Mouse (Mus musculus): Measurements from ENCODE around the gene Oca2.

DNA sequence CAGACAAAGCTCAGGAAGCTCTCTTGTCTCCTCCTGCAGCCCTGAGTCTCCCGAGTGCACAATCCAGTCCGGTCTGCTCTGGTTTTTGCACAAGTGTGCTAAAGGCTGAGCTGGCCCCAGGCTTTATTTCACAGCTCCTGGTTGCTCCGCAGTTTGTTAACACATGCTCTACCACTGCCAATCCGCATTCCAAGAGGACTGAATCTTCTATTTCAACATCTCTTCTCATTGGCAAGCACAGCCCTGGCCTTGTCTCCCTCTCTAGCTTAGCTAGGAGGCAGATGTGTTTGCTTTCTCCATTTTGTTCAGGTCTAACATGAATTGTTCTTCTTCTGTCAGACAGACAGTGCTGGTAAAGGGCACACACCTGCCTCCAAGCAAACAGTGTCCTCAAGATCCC lies 309.7 kb downstream of the Oca2 start:
- TF ChIP-seq CTCF (IDR thresholded peaks at IDR 0.05; ENCODE audit: extremely low read depth, insufficient read depth, low read length), result no peak
- TF ChIP-seq POLR2A (IDR thresholded peaks at IDR 0.05; ENCODE audit: extremely low read depth, insufficient read depth, low read length), result no peak

All from cortical plate, adult 2 months (tissue).